Mouse (Mus musculus) lung, postnatal 0 days (tissue): Measurements from ENCODE around the gene Dip2b.

Experiments
- CTCF ChIP-seq: IDR thresholded peaks from 2 replicates; pipeline ENCODE4 v1.5.1; 2016; ENCODE audit warnings: antibody characterized with exemption, mild to moderate bottlenecking
- EP300 ChIP-seq: IDR thresholded peaks from 2 replicates; pipeline ENCODE4 v1.6.1; 2016; ENCODE audit warnings: antibody characterized with exemption, mild to moderate bottlenecking, control low read depth

- TF ChIP-seq CTCF (no peak), EP300 (no peak)
Observed at GRCm38 (mm10) chr15:100186882-100187672, 148.6 kb downstream of the Dip2b start.
